Mouse (Mus musculus): Measurements from ENCODE around the gene Slc8a1.

GRCm38 (mm10) chr17:81459379-81459778, 278.8 kb downstream of the Slc8a1 start:
- TF ChIP-seq CTCF (IDR thresholded peaks at IDR 0.05; ENCODE audit: low read depth) (no peak), EP300 (IDR thresholded peaks at IDR 0.05; ENCODE audit: low read depth) (no peak)

All from liver, postnatal 0 days (tissue).